Mouse (Mus musculus) spleen, adult 2 months (tissue): ENCODE results near the gene Cisd3. TPM values are rescaled to one million over a fixed set of nuclear protein-coding genes. Genes with fewer than 3 reads are reported as not detected.
A peak's percentile ranks its signal among the peaks of the same experiment; 100 is the strongest.

ENCODE experiments used
- DNase-seq, 2 experiments: peaks; one replicate each; pipeline versions ENCODE4 v3.0.0 to v3.0.0-alpha.2; 2012 to 2021; ENCODE audit warnings: low spot score in 2 of 2, low read depth in 1 of 2
- H3K27ac ChIP-seq: fragments of 200-500 bp; 2 replicates; pipeline ENCODE4 v1.5.1; 2012; ENCODE audit warnings: low read length, inconsistent platforms; ENCODE audit not compliant: insufficient read depth
- H3K27me3 ChIP-seq: fragments of 200-500 bp; 2 replicates; pipeline ENCODE4 v1.6.1; 2012; ENCODE audit warnings: mild to moderate bottlenecking, moderate library complexity, low read length, inconsistent platforms; ENCODE audit not compliant: control insufficient read depth, insufficient read depth
- H3K36me3 ChIP-seq: fragments of 200-500 bp; 2 replicates; pipeline ENCODE4 v1.6.1; 2012; ENCODE audit warnings: mild to moderate bottlenecking, low read length, inconsistent platforms; ENCODE audit not compliant: control insufficient read depth, insufficient read depth
- H3K4me1 ChIP-seq: fragments of 200-500 bp; 2 replicates; pipeline ENCODE4 v1.6.1; 2011; ENCODE audit warnings: inconsistent platforms; ENCODE audit not compliant: control insufficient read depth, insufficient read depth, insufficient read length
- H3K4me3 ChIP-seq: fragments of 200-500 bp; 2 replicates; pipeline ENCODE4 v1.5.1; 2011; ENCODE audit warnings: mild to moderate bottlenecking, inconsistent platforms; ENCODE audit not compliant: insufficient read depth, insufficient read length; ENCODE audit errors: extremely low read depth
- CTCF ChIP-seq: fragments of 200-500 bp; IDR thresholded peaks from 2 replicates; pipeline ENCODE4 v1.5.1; 2011; ENCODE audit warnings: mild to moderate bottlenecking, inconsistent platforms; ENCODE audit not compliant: insufficient read depth, insufficient read length, insufficient replicate concordance; ENCODE audit errors: extremely low read depth
- POLR2A ChIP-seq: fragments of 200-500 bp; IDR thresholded peaks from 2 replicates; pipeline ENCODE4 v1.6.1; 2011; ENCODE audit warnings: low read depth, low read length, inconsistent platforms
- WGBS: fragments of 180-500 bp; shearing (Covaris S2); methylation state at CpG from one replicate; pipeline ENCODE4 v1.1.7; 2018; 5-methylcytosine and 5-hydroxymethylcytosine counted together
- polyA plus RNA-seq: library from polyadenylated mRNA; depleted of rRNA; stranded (reverse); fragments of >200 nt; gene quantifications from 2 replicates; pipeline ENCODE4 v1.2.3, GENCODE M21; 2012

Gene Cisd3
- polyA plus RNA-seq, 1 experiment: 17.3 TPM

DNA sequence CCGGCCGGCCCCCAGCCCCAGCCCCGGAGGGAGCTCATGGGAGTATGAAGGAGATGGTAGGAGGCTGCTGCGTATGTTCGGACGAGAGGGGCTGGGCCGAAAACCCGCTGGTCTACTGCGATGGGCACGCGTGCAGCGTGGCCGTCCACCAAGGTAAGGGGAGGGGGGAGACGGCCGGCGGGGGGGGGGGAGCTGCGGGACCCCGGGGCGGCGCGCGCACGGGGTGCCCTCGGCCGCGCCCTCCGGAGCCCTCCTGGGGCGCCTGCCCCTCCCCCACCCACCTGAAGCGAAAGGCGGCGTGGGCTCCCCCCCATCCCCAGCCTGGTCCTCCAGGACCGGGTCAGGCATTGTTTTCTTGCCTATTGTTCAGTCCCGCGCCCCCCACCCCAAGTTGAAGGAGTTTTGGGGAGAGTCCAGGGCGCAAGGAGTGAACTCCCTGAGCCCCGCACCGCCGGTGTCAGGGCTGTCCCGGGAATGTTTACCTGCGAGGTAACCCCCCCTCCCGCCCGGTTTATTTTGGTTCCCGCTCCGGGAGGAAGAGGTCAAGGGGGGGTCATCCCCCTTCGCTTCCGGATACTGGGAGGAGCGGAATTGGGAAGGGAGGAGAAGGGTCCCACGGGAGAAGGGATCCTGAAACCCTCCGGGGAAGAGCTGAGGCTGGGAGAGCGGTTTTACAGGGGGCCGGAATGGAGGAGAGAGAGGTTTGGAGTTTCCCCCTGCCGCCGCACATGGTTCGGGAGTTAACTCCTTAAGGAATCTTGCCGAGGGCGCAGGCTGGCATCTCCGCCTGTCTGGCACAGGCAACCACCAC, 21.9 kb upstream of the Cisd3 start:
- WGBS: 2% methylated on average over 32 of the region's 57 CpGs
- peak overlapping the region; percentile 68 for H3K27ac ChIP-seq
- peak overlapping the region; percentile 70 for H3K4me3 ChIP-seq
- no peaks in the 10 kb centered on the region for H3K27me3 ChIP-seq
- peaks cover 17% of the 10 kb centered on the region for H3K36me3 ChIP-seq
- H3K4me1 ChIP-seq: peaks cover 8% of the 10 kb centered on the region; the same call in 1 of the 2 replicates
- TF ChIP-seq CTCF: no peak
- TF ChIP-seq POLR2A: no peak
- no peak for DNase-seq

DNA sequence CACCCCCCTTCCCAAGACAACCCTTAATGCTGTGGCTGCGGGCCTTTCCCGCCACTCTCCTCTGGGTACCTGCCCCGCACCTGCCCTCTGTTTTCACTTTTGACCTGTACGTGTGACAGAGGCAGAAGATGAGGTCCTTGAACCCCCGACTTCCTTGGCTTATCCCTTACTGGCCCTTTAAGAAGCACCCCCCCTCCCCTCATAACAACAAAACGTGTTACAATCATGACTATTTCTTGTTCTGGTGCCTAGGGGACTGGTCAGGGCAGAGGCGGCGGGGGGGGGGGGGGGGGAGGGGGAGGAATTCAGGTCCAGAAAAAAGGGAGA, 21.3 kb upstream of the Cisd3 start:
- TF ChIP-seq POLR2A (no peak), CTCF (no peak)
- under 1% methylated on average over 8 of the region's 8 CpGs for WGBS
- peaks cover 22% of the 10 kb centered on the region for H3K36me3 ChIP-seq
- H3K27me3 ChIP-seq: no peaks in the 10 kb centered on the region
- peak overlapping the region; percentile 68 for H3K27ac ChIP-seq
- H3K4me3 ChIP-seq: peak overlapping the region; percentile 70
- no peak for DNase-seq
- H3K4me1 ChIP-seq: peaks cover 4% of the 10 kb centered on the region; the same call in 1 of the 2 replicates

DNA sequence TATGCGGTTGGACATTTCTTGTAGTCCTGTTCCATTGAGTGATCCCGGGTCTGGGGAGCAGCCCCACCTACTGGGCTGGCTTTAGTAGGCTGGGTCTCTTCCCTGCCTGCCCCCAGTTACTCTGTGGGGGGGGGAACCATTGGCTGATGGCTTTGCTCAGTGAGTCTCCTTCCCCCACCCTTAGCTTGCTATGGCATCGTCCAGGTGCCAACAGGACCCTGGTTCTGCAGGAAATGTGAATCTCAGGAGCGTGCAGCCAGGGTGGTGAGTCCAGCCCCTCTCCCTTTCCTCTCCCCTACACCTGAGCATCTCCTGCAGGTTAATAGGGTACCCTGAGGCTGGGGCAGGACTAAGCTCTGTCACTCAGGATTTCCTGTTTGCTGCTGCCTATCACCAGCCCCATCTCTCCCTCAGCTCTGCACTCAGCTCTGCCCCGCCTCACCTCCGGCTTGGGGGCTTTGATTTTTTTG, 20.8 kb upstream of the Cisd3 start:
- WGBS: 23% methylated on average over 6 of the region's 6 CpGs
- no peak overlapping the region for H3K27ac ChIP-seq
- peaks cover 4% of the 10 kb centered on the region; the same call in 1 of the 2 replicates for H3K4me1 ChIP-seq
- H3K36me3 ChIP-seq: peaks cover 26% of the 10 kb centered on the region
- H3K27me3 ChIP-seq: no peaks in the 10 kb centered on the region
- no peak for DNase-seq
- H3K4me3 ChIP-seq: peak overlapping the region; percentile 34; the same call in 1 of the 2 replicates
- TF ChIP-seq POLR2A: no peak
- no peak for TF ChIP-seq CTCF

DNA sequence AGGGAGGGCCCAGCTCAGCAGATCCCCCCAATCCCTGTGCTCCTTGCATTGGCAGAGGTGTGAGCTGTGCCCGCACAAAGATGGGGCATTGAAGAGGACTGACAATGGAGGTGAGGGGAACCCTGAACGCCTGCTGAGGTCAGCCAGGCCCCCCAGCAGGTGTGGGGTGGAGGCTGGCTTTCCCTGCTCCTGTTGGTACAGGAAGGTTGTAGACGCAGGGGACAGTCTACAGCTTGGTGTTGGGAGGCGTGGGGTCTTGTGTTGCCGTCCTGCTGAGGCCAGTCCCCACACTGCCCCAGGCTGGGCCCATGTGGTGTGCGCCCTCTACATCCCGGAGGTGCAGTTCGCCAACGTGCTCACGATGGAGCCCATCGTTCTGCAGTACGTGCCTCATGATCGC, 20.2 kb upstream of the Cisd3 start:
- WGBS: 95% methylated on average over 13 of the region's 13 CpGs
- no peak overlapping the region for H3K27ac ChIP-seq
- TF ChIP-seq POLR2A: no peak
- TF ChIP-seq CTCF: no peak
- no peak for DNase-seq
- peaks cover 4% of the 10 kb centered on the region; the same call in 1 of the 2 replicates for H3K4me1 ChIP-seq
- H3K4me3 ChIP-seq: no peak overlapping the region
- H3K36me3 ChIP-seq: peaks cover 31% of the 10 kb centered on the region
- no peaks in the 10 kb centered on the region for H3K27me3 ChIP-seq

DNA sequence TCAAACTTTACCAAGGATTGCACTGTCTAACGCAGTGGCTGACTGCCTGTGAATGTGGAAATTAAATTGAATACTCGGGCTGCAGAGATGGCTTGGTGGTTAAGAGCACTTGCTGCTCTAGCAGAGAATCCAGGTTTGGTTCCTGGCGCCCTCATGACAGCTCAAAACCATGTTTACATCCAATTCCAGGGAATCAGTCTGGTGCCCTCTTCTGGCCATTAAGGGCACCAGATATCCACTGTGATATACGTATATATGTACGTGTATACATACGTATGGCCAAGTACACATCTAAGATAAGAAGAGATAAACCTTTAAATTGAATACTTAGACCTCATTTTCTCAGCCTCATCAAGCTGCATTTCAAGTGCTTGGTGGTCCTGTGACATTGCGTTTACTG, 19.4 kb upstream of the Cisd3 start:
- Histone ChIP-seq H3K4me3 (no peak overlapping the region), H3K36me3 (peaks cover 39% of the 10 kb centered on the region), H3K27ac (no peak overlapping the region), H3K27me3 (no peaks in the 10 kb centered on the region), H3K4me1 (peaks cover 4% of the 10 kb centered on the region; the same call in 1 of the 2 replicates)
- DNase-seq: no peak
- 93% methylated on average over 7 of the region's 7 CpGs for WGBS
- TF ChIP-seq CTCF (no peak), POLR2A (no peak)

DNA sequence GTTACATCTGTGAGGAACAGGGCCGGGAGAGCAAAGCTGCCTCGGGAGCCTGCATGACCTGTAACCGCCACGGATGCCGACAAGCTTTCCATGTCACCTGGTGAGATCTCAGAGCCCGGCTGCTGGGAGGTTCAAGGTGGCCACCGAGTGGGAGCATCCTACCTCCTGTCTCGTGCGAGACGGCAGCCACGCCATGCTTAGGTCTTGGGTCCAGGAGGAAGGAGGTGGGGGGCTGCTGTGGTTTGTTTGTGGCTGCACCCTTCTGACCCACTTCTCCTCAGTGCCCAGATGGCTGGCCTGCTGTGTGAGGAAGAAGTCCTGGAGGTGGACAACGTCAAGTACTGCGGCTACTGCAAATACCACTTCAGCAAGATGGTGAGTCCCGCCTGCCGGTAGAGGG, 18.8 kb upstream of the Cisd3 start:
- DNase-seq: no peak
- H3K27ac ChIP-seq: no peak overlapping the region
- 82% methylated on average over 15 of the region's 15 CpGs for WGBS
- no peaks in the 10 kb centered on the region for H3K27me3 ChIP-seq
- no peak overlapping the region for H3K4me3 ChIP-seq
- H3K36me3 ChIP-seq: peaks cover 44% of the 10 kb centered on the region
- H3K4me1 ChIP-seq: peaks cover 4% of the 10 kb centered on the region; the same call in 1 of the 2 replicates
- TF ChIP-seq CTCF (no peak), POLR2A (no peak)

DNA sequence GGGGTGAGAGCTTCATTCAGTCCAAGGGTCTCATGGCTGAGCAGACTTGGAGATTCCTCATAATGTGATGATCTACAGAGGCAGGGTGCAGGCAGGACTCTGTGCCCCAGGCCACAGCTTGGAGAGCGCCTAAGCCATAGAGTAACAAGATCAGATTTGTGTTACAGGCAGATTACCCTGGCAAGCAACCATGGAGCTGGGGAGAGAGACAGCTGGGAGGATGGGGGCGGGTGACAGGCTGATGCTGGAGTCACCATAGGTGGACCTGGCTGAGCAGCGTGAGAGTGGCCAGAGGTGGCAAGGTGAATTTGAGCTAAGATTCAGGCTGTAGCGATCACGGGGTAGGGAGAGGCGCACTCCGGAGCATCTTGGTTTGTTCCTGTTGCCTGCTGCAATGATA, 17.5 kb upstream of the Cisd3 start:
- TF ChIP-seq CTCF (no peak), POLR2A (no peak)
- H3K4me3 ChIP-seq: no peak overlapping the region
- no peak overlapping the region for H3K27ac ChIP-seq
- H3K27me3 ChIP-seq: no peaks in the 10 kb centered on the region
- peaks cover 54% of the 10 kb centered on the region for H3K36me3 ChIP-seq
- DNase-seq: no peak
- WGBS: 89% methylated on average over 7 of the region's 7 CpGs
- peaks cover 4% of the 10 kb centered on the region; the same call in 1 of the 2 replicates for H3K4me1 ChIP-seq
